Mouse (Mus musculus) heart, postnatal 0 days (tissue): ENCODE results near the gene Rab31. TPM values are rescaled to one million over a fixed set of nuclear protein-coding genes. Genes with fewer than 3 reads are reported as not detected.

ENCODE experiments used
- ATAC-seq: fragments of 200-750 bp; cut with Nextera tagmentation; 2 replicates; pipeline ENCODE4 v1.8.0; 2017; ENCODE audit warnings: low read depth, moderate number of reproducible peaks, moderate library complexity; ENCODE audit not compliant: insufficient read depth
- DNase-seq: peaks from one replicate; pipeline ENCODE4 v3.0.0-alpha.2; 2016; ENCODE audit warnings: low spot score
- H3K27ac ChIP-seq: fragments of 300-500 bp; sonication (generic); 2 replicates; pipeline ENCODE4 v1.5.1; 2014; ENCODE audit warnings: low read depth, mild to moderate bottlenecking
- H3K27me3 ChIP-seq: fragments of 300-500 bp; sonication (generic); 2 replicates; pipeline ENCODE4 v1.6.1; 2014; ENCODE audit warnings: low read length, mixed read lengths; ENCODE audit not compliant: control insufficient read depth, insufficient read depth
- H3K36me3 ChIP-seq: fragments of 300-500 bp; sonication (generic); replicated peaks from 2 replicates; pipeline ENCODE4 v1.6.1; 2014; ENCODE audit warnings: low read length, mixed read lengths; ENCODE audit not compliant: control insufficient read depth, insufficient read depth
- H3K4me1 ChIP-seq: fragments of 300-500 bp; sonication (generic); 2 replicates; pipeline ENCODE4 v1.6.1; 2014; ENCODE audit warnings: antibody characterized with exemption; ENCODE audit not compliant: control insufficient read depth, insufficient read depth
- H3K4me2 ChIP-seq: fragments of 300-500 bp; sonication (generic); 2 replicates; pipeline ENCODE4 v1.6.1; 2014; ENCODE audit warnings: low read depth, mild to moderate bottlenecking, low read length, moderate library complexity
- H3K4me3 ChIP-seq: fragments of 300-500 bp; sonication (generic); 2 replicates; pipeline ENCODE4 v1.5.1; 2014; ENCODE audit warnings: low read depth, low read length
- H3K9ac ChIP-seq: fragments of 300-500 bp; sonication (generic); replicated peaks from 2 replicates; pipeline ENCODE4 v1.6.1; 2014; ENCODE audit warnings: low read depth, low read length, mixed read lengths
- H3K9me3 ChIP-seq: fragments of 300-500 bp; sonication (generic); replicated peaks from 2 replicates; pipeline ENCODE4 v1.6.1; 2016; ENCODE audit warnings: low read length; ENCODE audit not compliant: control insufficient read depth
- CTCF ChIP-seq: IDR thresholded peaks from 2 replicates; pipeline ENCODE4 v1.5.1; 2016; ENCODE audit warnings: antibody characterized with exemption, control low read depth, low read depth
- EP300 ChIP-seq: IDR thresholded peaks from 2 replicates; pipeline ENCODE4 v1.6.1; 2016; ENCODE audit warnings: antibody characterized with exemption, low read depth
- WGBS: fragments of 180-500 bp; shearing (Covaris S2); extraction: QIAGEN DNeasy Blood & Tissue Kit; methylation state at CpG from one replicate; pipeline ENCODE4 v1.1.7; 2014; 5-methylcytosine and 5-hydroxymethylcytosine counted together
- polyA plus RNA-seq: library from polyadenylated mRNA; unstranded; fragments of >200 nt; fragmentation: Nextera tagmentation; extraction: Ambion mirVana; gene quantifications from 2 replicates; pipeline ENCODE4 v1.2.1, GENCODE M21; 2015
- total RNA-seq: library from RNA; depleted of rRNA; stranded (reverse); fragments of >200 nt; gene quantifications from 2 replicates; pipeline ENCODE4 v1.2.3, GENCODE M21; 2014; ENCODE audit warnings: low replicate concordance

Gene Rab31
- total and polyA plus RNA-seq, 2 experiments from 2014 or later = 22.5 to 44.1 TPM

DNA sequence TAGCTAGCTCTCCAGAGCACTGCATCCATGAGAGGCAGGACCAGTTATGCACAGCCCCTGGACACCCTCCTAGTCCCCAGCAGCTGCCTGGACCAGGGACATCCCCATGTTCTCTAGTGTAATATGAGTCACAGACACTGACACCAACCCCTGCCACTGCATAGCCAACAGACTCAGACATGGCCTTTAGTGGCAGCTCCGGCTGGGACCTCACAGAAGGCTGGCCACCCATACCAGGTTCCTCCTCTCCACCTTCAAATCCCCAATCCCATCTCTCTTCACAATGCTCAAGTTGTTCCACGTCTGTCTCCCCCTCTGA lies 123.4 kb downstream of the Rab31 start:
- WGBS = 97% methylated on average over 2 of the region's 2 CpGs
- Histone ChIP-seq H3K27ac (no peak overlapping the region), H3K4me2 (no peak overlapping the region)

GRCm38 (mm10) chr17:65648371-65649174 lies 124.0 kb downstream of the Rab31 start:
- no peak for TF ChIP-seq EP300
- TF ChIP-seq CTCF = no peak
- H3K9ac ChIP-seq = no peak overlapping the region
- peaks cover 4% of the 10 kb centered on the region; the same call in 1 of the 2 replicates for H3K36me3 ChIP-seq
- DNase-seq (no peak), ATAC-seq (peak; percentile 62)
- no peak overlapping the region for H3K27ac ChIP-seq
- H3K4me2 ChIP-seq = no peak overlapping the region
- H3K9me3 ChIP-seq = no peaks in the 10 kb centered on the region
- H3K4me1 ChIP-seq = peaks cover 8% of the 10 kb centered on the region
- WGBS = 76% methylated on average over 9 of the region's 9 CpGs
- no peak overlapping the region for H3K4me3 ChIP-seq
- H3K27me3 ChIP-seq = no peaks in the 10 kb centered on the region

More for the DNA sequence above, 123.4 kb downstream of the Rab31 start:
- ATAC-seq (no peak), DNase-seq (no peak)
- Histone ChIP-seq H3K4me1 (peaks cover 7% of the 10 kb centered on the region; the same call in 1 of the 2 replicates), H3K4me3 (no peak overlapping the region), H3K9ac (no peak overlapping the region), H3K27me3 (no peaks in the 10 kb centered on the region), H3K9me3 (no peaks in the 10 kb centered on the region), H3K36me3 (peaks cover 4% of the 10 kb centered on the region; the same call in 1 of the 2 replicates)
- TF ChIP-seq EP300 (no peak), CTCF (no peak)

GRCm38 (mm10) chr17:65647961-65648360 lies 124.6 kb downstream of the Rab31 start:
- H3K36me3 ChIP-seq = peaks cover 4% of the 10 kb centered on the region; the same call in 1 of the 2 replicates
- TF ChIP-seq EP300 (no peak), CTCF (no peak)
- DNase-seq (no peak), ATAC-seq (no peak)
- peaks cover 13% of the 10 kb centered on the region for H3K4me1 ChIP-seq
- 56% methylated on average over 5 of the region's 5 CpGs for WGBS
- no peak overlapping the region for H3K27ac ChIP-seq
- H3K9ac ChIP-seq = no peak overlapping the region
- no peaks in the 10 kb centered on the region for H3K9me3 ChIP-seq
- no peaks in the 10 kb centered on the region for H3K27me3 ChIP-seq
- H3K4me2 ChIP-seq = no peak overlapping the region
- no peak overlapping the region for H3K4me3 ChIP-seq

DNA sequence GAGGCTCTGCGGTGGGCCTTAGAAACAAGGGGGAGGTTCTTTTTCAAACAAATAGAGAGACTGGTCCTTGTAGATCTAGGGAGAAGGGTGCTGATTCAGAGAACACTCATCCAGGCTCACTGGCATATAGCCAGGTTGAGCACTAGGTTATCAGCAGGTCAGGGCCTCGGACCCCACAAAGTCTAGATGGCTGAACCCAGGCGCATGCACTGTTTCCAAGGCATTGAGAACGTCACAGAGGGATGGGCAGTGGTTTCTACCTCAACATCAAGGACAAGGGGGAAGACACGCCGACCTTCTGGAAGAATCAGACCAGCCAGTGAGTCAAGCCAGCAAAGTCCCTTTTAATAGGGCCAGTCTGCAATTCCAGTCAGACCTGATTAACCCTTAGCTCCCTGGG lies 125.3 kb downstream of the Rab31 start:
- Histone ChIP-seq H3K36me3 (peaks cover under 1% of the 10 kb centered on the region; the same call in 1 of the 2 replicates), H3K4me2 (no peak overlapping the region), H3K27ac (no peak overlapping the region), H3K9ac (no peak overlapping the region), H3K27me3 (no peaks in the 10 kb centered on the region), H3K4me3 (no peak overlapping the region), H3K4me1 (peaks cover 13% of the 10 kb centered on the region), H3K9me3 (no peaks in the 10 kb centered on the region)
- DNase-seq (no peak), ATAC-seq (no peak)
- no peak for TF ChIP-seq EP300
- TF ChIP-seq CTCF = no peak
- 74% methylated on average over 6 of the region's 6 CpGs for WGBS

DNA sequence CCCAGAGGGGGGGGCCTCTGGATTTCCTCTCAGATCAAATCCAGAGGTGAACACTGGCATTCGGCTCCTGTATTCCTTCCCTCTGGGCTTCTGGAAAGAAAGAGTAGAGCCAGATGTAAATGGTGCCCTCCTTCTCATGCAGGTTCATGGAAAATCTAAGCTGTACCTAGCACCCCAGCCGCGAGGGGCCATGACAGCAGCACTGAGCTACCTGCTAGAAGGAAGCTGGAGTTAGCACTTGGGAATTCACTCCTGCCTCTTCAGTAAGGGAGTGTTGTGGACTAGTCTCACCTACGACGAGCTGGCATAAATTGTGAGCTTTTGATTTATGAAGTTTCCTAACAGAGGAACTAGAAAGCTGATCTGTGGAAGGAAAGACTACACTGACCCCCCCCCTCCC lies 129.0 kb downstream of the Rab31 start:
- ATAC-seq (no peak), DNase-seq (no peak)
- Histone ChIP-seq H3K4me3 (no peak overlapping the region), H3K9ac (no peak overlapping the region), H3K4me2 (no peak overlapping the region), H3K4me1 (peaks cover 6% of the 10 kb centered on the region), H3K36me3 (no peaks in the 10 kb centered on the region), H3K27ac (peak overlapping the region; percentile 32; the same call in 1 of the 2 replicates), H3K9me3 (no peaks in the 10 kb centered on the region), H3K27me3 (no peaks in the 10 kb centered on the region)
- WGBS = 70% methylated on average over 5 of the region's 5 CpGs
- no peak for TF ChIP-seq EP300
- no peak for TF ChIP-seq CTCF

DNA sequence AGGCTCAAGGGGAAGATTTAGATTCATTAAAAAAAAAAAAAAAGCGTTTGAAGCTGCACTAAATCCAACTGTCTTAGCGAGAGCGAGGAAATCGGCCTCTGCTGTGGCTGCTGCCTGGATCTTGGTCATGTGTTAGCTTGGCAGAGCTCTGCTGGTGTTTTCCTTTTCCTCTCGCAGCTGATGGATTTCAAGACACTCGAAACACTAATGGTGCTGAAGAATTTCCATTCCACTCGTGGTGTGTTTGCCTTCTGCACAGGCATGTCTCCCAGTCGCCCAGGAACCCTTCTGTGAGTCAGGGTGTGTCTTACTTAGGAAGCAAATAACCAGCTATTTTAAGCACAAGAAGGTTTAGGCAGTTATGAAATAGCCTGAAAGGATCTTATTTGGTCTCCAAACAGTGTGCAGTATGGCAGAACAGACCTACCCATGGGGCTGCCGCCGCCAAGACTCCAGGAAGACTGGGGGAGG lies 129.5 kb downstream of the Rab31 start:
- Histone ChIP-seq H3K9me3 (no peaks in the 10 kb centered on the region), H3K27ac (peak overlapping the region; percentile 32; the same call in 1 of the 2 replicates), H3K36me3 (no peaks in the 10 kb centered on the region), H3K4me1 (peaks cover 6% of the 10 kb centered on the region), H3K27me3 (no peaks in the 10 kb centered on the region), H3K4me3 (no peak overlapping the region), H3K9ac (no peak overlapping the region), H3K4me2 (no peak overlapping the region)
- ATAC-seq (no peak), DNase-seq (peak; percentile 16)
- no peak for TF ChIP-seq CTCF
- no peak for TF ChIP-seq EP300
- 45% methylated on average over 10 of the region's 10 CpGs for whole genome bisulfite sequencing
